Mouse (Mus musculus) ovary, postnatal 10 days (tissue): ENCODE data around the gene Zfp691.

Experiments
- DNase-seq: peaks from one replicate; pipeline ENCODE4 v3.0.0; 2022; ENCODE audit warnings: low spot score

The Zfp691 gene

DNA sequence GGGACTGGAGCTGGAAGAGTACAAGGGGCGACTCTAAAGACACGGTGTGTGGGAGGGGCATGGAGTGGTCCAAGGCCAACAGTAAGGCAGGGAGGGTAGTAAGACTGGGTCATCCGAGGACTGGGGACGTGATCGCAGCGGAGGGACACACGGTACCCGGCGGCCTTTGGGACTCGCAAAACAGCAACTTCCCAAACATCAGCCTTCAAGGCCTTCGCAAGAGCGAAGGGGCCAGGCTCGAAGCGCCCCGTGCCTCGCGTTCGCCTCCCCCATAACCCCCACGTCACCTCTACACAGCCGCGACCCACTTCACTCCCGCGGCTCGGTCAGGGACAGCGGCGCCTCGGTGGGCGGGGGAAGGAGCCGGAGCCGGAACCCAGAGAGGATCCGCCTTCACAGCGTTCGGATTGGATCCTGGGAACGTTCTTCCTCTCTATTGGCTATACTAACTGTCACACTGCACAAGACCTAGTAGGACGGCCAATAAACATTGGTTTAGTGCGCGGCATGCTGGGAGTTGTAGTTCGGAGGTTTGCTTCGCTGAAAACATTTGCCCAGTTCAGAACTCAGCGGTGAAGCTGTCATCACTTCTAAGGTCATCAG lies at the start of gene Zfp691:
Gene Zfp691 (minus strand): TSS at position 345 of the 603 bp plus-strand sequence.
- peak; percentile 79 for DNase-seq

DNA sequence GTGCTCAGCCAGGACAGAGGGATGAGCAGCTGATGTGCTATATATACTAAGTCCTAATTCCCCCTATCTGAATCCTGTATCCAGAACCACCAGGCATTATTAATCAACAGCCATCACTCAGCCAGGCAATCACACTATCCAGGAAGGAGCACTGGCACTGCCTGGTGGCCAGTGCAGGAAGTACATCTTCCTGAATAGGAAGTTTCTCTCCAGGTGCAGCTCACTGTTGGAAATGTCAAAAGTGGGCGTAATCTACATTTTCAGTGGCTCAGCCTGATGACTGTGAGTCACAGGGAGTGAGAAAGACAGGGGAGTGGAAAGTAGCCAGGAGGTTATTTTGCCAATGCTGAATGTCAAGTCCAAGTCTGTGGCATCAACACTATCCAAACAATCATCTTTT lies 49.7 kb upstream of the Zfp691 start:
- DNase-seq = no peak

- no peak for DNase-seq
Observed at GRCm38 (mm10) chr4:119218169-119218568, 44.2 kb upstream of the Zfp691 start, which contains the start of gene Tmem269. Tmem269 (minus strand) TSS chr4:119218217.

- DNase-seq = no peak
Observed at GRCm38 (mm10) chr4:119216667-119217066, 42.7 kb upstream of the Zfp691 start.

DNA sequence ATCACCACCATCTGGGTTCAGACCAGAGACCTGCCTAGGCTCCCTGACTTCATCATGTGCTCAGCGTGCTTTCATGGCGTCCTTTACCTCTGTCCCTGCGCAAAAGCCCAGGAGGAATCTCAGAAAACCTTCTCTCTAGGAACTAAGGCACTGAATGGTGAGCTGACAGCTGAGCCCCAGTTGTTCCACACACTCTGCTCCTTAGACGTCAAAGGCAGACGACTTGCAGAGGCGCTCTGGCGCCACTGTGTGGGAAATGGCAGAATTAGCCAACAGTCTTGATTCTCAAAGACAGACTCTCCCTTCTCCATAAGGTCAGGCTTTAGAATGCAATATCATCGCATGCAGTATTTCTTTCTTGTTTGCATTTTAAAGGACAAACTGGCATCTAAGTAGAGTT lies 30.7 kb upstream of the Zfp691 start:
- DNase-seq = peak; percentile 20

GRCm38 (mm10) chr4:119198105-119198504 lies 24.1 kb upstream of the Zfp691 start:
- DNase-seq = no peak

DNA sequence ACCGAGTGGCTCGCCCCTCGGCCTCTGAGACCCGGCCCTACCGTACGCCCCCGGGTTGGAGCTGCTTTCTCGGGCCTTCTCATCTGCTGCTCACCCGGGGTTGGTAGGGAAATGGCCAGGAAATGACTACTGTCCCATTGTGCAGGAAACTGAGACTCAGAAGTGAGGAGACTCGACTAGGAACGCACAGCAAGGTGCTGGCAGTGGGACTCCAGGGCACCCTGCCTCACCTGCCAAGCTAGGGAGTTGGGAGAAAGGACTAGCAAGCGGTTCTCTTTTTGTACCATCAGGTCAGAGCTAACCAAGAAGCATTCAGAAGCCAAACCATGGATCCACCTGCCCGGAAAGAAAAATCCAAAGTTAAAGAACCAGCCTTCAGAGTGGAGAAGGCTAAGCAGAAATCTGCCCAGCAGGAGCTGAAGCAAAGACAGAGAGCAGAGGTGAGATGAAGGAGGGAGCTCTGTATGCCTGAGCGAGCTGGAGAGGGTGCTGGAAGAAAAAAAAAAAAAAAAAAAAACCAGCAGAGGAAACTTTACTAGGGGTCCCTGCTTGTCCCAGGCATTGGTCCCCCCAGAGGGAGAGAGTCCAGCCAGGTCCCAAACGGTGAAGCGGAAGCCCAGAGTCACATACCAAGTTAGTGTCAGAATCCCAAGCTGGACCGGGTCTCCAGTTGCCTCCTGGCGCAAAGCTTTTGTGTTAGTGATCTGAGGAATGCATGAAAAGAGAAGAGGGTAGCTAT lies 21.8 kb upstream of the Zfp691 start:
- no peak for DNase-seq

DNA sequence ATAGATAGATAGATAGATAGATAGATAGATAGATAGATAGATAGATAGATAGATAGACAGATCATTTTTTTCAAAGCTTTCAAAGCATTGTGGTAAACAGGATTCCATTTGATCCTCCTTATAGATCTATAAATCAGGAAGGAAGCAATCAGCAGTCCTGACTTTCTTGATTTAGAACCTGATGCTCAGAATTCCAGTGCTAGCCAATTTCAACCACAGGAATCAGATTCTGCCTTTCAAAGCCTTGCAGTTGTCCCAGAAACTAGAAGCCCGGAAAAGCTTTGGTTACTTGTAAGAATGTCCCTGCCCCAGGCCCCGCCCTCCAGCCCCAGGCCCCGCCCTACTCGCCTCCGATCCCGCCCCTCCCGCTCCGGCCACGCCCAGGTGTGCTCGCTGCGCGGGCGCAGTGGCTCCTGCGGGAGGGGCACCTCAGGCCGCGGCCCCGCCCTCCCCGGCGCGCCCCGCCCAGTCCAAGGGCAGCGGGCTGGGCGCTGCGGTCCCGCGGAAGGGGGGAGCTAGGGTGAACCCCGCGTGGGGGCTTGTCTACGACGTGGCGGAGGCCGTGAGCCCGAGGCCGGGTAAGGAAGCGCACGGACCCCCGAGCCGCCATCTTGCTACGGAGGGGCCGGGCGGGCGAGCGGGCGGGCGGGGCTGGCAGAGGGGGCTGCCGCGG lies 21.1 kb upstream of the Zfp691 start, which contains the start of gene Svbp:
Gene Svbp (plus strand): TSS at position 398 of the 673 bp plus-strand sequence.
- peak; percentile 72 for DNase-seq

- no peak for DNase-seq
Observed at GRCm38 (mm10) chr4:119192757-119193156, 18.8 kb upstream of the Zfp691 start.

GRCm38 (mm10) chr4:119191273-119191672 lies 17.3 kb upstream of the Zfp691 start:
- DNase-seq = no peak

GRCm38 (mm10) chr4:119190618-119191017 lies 16.6 kb upstream of the Zfp691 start:
- no peak for DNase-seq

DNA sequence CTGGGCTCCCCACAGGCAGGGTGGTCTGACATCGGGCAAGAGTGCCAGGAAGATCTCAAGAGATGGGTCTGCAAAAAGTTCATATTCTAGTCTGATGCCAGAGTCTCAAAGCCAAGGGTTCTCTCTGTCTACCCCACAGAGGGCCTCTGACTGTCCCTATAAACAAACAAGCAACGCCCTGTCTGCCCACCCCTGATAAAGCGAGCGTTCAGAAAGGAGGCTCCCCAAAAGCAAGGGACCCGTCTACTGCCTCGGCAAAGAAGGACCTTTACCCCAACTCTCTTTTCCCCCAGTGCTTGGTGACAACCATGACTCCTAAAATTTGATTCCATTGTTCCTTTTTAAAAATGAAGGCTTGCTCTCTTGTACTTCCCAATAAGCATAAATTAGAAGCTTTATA lies 15.9 kb upstream of the Zfp691 start, which contains the start of gene Ermap:
Gene Ermap (minus strand): TSS at position 148 of the 400 bp plus-strand sequence.
- DNase-seq = no peak

GRCm38 (mm10) chr4:119189392-119189791 lies 15.4 kb upstream of the Zfp691 start:
- DNase-seq = no peak

- DNase-seq = no peak
Observed at GRCm38 (mm10) chr4:119188060-119188785, 14.2 kb upstream of the Zfp691 start.

GRCm38 (mm10) chr4:119185771-119186170 lies 11.8 kb upstream of the Zfp691 start:
- DNase-seq = no peak

- DNase-seq = no peak
Observed at GRCm38 (mm10) chr4:119183525-119183924, 9.5 kb upstream of the Zfp691 start.

GRCm38 (mm10) chr4:119181456-119181855 lies 7.5 kb upstream of the Zfp691 start:
- no peak for DNase-seq

- no peak for DNase-seq
Observed at GRCm38 (mm10) chr4:119180133-119180707, 6.2 kb upstream of the Zfp691 start.

DNA sequence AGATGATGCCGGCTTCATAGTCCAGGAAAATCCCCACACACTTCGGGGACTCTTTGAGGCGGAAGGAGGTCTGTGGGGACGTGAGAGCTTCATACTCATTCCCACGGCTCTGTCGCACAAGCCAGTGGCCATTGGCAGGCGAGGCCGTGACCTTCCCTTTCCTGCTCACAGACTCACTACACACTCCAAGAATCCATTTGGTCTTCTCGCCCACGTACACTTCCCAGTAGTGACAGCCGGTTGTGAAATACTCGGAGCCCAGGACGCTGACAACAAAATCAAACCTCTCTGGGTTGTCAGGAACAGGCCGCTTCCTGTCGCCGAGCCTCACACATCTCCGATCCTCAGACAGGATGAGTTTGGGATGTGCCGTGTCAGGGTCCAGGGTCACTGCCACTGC lies 4.3 kb upstream of the Zfp691 start:
- DNase-seq = no peak

- DNase-seq = no peak
Observed at GRCm38 (mm10) chr4:119177702-119178101, 3.7 kb upstream of the Zfp691 start.

DNA sequence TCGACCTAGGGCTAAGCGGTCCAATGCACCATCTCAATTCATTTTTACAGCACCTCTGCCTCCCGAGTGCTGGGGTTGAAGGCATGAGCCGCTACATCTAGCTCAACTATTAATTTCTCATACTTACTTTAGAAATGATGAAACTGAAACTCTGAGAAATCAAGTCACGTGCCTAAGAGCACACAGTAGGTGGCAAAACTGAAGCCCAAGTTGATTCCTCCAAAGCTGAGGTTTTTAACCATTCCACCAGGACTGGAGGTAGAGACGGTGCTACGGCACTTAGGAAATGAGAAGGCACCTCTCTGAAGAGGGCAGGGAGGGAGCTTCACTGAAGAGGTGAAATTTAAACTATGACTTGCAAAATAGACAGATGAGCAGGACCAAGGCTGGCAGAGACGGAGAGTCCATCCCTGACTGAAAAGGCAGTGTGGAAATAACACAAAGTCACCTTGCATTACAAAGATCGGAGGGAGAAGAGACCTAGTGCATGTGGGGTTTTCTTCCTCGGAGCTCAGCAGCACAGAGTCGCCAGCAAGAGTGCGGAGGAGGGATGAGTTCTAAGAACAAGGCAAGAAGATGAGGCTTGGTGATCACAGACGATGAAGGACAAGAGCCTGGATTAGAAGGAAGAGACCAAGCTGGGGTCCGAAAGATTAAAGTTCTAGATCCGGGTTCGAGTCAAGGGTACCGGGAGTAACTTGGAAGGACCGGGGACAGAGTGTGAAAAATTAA lies 910 bp downstream of the Zfp691 start:
- no peak for DNase-seq
